Mouse (Mus musculus): ENCODE measurements around the gene Gm28044.

- no peak for TF ChIP-seq CTCF (IDR thresholded peaks at IDR 0.05; ENCODE audit: control insufficient read depth, insufficient read depth, insufficient replicate concordance, low read depth, low read length)
- peak; percentile 63; the same call in 1 of the 2 replicates for TF ChIP-seq POLR2A (IDR thresholded peaks at IDR 0.05; ENCODE audit: control insufficient read depth, low read depth, low read length)
Observed at GRCm38 (mm10) chr13:67305822-67306672, 54.3 kb downstream of the Gm28044 start, which contains the start of gene Zfp457.
